Mouse (Mus musculus): ENCODE measurements around the gene Gm9125. TPM values are rescaled to one million over a fixed set of nuclear protein-coding genes. Genes with fewer than 3 reads are reported as not detected.

Gm9125 gene
- polyA plus RNA-seq (2015; fragmentation: Nextera tagmentation; extraction: Ambion mirVana): not detected in 2 replicates

GRCm38 (mm10) chr3:94054785-94055184, at the start of gene Gm9125:
Gene Gm9125, minus strand, starts transcription at chr3:94054885.

GRCm38 (mm10) chr3:94072544-94072943, 17.9 kb upstream of the Gm9125 start, which contains the start of gene Gm10697:
Gene Gm10697, minus strand, starts transcription at chr3:94072644.

Other genes with a start within 250 kb of the Gm9125 start
- gene Tdpoz3, start 228.9 kb downstream of the Gm9125 start, polyA plus RNA-seq (2015; fragmentation: Nextera tagmentation; extraction: Ambion mirVana): not detected in 2 replicates
- gene Gm9117, start 111.3 kb downstream of the Gm9125 start, polyA plus RNA-seq (2015; fragmentation: Nextera tagmentation; extraction: Ambion mirVana): not detected in 2 replicates
- gene Tdpoz5, start 93.6 kb downstream of the Gm9125 start, polyA plus RNA-seq (2015; fragmentation: Nextera tagmentation; extraction: Ambion mirVana): not detected in 2 replicates
- not detected in 2 replicates for gene Gm10697, start 17.8 kb upstream of the Gm9125 start, polyA plus RNA-seq (2015; fragmentation: Nextera tagmentation; extraction: Ambion mirVana)
- gene Gm10696, start 123.3 kb upstream of the Gm9125 start, polyA plus RNA-seq (2015; fragmentation: Nextera tagmentation; extraction: Ambion mirVana): not detected in 2 replicates
- not detected in 2 replicates for gene Gm5286, start 141.8 kb upstream of the Gm9125 start, polyA plus RNA-seq (2015; fragmentation: Nextera tagmentation; extraction: Ambion mirVana)
- not detected in 2 replicates for gene Gm4778, start 209.2 kb upstream of the Gm9125 start, polyA plus RNA-seq (2015; fragmentation: Nextera tagmentation; extraction: Ambion mirVana)